Mouse (Mus musculus): Measurements from ENCODE around the gene Fxyd5.

Gene Fxyd5

GRCm38 (mm10) chr7:31042431-31042910, at the start of gene Fxyd5:
Gene Fxyd5 (minus strand): TSS chr7:31042481.
- DNase-seq (ENCODE audit: low spot score) = no peak

GRCm38 (mm10) chr7:31089721-31090120, 47.4 kb upstream of the Fxyd5 start:
- DNase-seq (ENCODE audit: low spot score) = peak; percentile 15

GRCm38 (mm10) chr7:31088206-31088605, 45.9 kb upstream of the Fxyd5 start:
- no peak for DNase-seq (ENCODE audit: low spot score)

- DNase-seq (ENCODE audit: low spot score) = no peak
These were observed 45.0 kb upstream of the Fxyd5 start for GRCm38 (mm10) chr7:31087262-31087661.

- DNase-seq (ENCODE audit: low spot score) = no peak
These were observed 44.0 kb upstream of the Fxyd5 start for GRCm38 (mm10) chr7:31086175-31086755.

- no peak for DNase-seq (ENCODE audit: low spot score)
These were observed 42.9 kb upstream of the Fxyd5 start for GRCm38 (mm10) chr7:31085171-31085570.

- no peak for DNase-seq (ENCODE audit: low spot score)
These were observed 41.9 kb upstream of the Fxyd5 start for GRCm38 (mm10) chr7:31084140-31084539.

- no peak for DNase-seq (ENCODE audit: low spot score)
These were observed 40.7 kb upstream of the Fxyd5 start for GRCm38 (mm10) chr7:31082831-31083588.

- DNase-seq (ENCODE audit: low spot score) = no peak
These were observed 39.8 kb upstream of the Fxyd5 start for GRCm38 (mm10) chr7:31082106-31082505.

- no peak for DNase-seq (ENCODE audit: low spot score)
These were observed 38.8 kb upstream of the Fxyd5 start for GRCm38 (mm10) chr7:31081106-31081505.

- DNase-seq (ENCODE audit: low spot score) = no peak
These were observed 38.3 kb upstream of the Fxyd5 start for GRCm38 (mm10) chr7:31080611-31081010.

GRCm38 (mm10) chr7:31079670-31080069, 37.4 kb upstream of the Fxyd5 start:
- DNase-seq (ENCODE audit: low spot score) = no peak

- no peak for DNase-seq (ENCODE audit: low spot score)
These were observed 35.7 kb upstream of the Fxyd5 start for GRCm38 (mm10) chr7:31077885-31078445.

- DNase-seq (ENCODE audit: low spot score) = no peak
These were observed 35.2 kb upstream of the Fxyd5 start for GRCm38 (mm10) chr7:31077470-31077869.

- no peak for DNase-seq (ENCODE audit: low spot score)
These were observed 34.2 kb upstream of the Fxyd5 start, which contains the start of gene Fxyd3 for GRCm38 (mm10) chr7:31076492-31076891. Gene Fxyd3 (minus strand): TSS chr7:31076704.

- no peak for DNase-seq (ENCODE audit: low spot score)
These were observed 32.4 kb upstream of the Fxyd5 start for GRCm38 (mm10) chr7:31074713-31075069.

- no peak for DNase-seq (ENCODE audit: low spot score)
These were observed 31.9 kb upstream of the Fxyd5 start for GRCm38 (mm10) chr7:31074061-31074712.

- DNase-seq (ENCODE audit: low spot score) = no peak
These were observed 31.3 kb upstream of the Fxyd5 start for GRCm38 (mm10) chr7:31073546-31073945.

GRCm38 (mm10) chr7:31072326-31072725, 30.0 kb upstream of the Fxyd5 start:
- DNase-seq (ENCODE audit: low spot score) = no peak

GRCm38 (mm10) chr7:31070324-31070723, 28.0 kb upstream of the Fxyd5 start:
- no peak for DNase-seq (ENCODE audit: low spot score)

GRCm38 (mm10) chr7:31069491-31069890, 27.2 kb upstream of the Fxyd5 start:
- no peak for DNase-seq (ENCODE audit: low spot score)

- DNase-seq (ENCODE audit: low spot score) = no peak
These were observed 25.6 kb upstream of the Fxyd5 start for GRCm38 (mm10) chr7:31067836-31068235.

GRCm38 (mm10) chr7:31063074-31063560, 20.8 kb upstream of the Fxyd5 start:
- DNase-seq (ENCODE audit: low spot score) = no peak
